Mouse (Mus musculus) thymus, postnatal 10 days (tissue): Measurements from ENCODE around the gene Tbx1.

Experiments
- DNase-seq, 2 experiments: peaks; one replicate each; pipeline ENCODE4 v3.0.0; 2021; ENCODE audit warnings: low spot score in 2 of 2

Gene Tbx1

GRCm38 (mm10) chr16:18589804-18590790 lies at the start of gene Tbx1:
Gene Tbx1 (minus strand): TSS chr16:18590671.
- DNase-seq: peak; percentile 20 to 69

DNA sequence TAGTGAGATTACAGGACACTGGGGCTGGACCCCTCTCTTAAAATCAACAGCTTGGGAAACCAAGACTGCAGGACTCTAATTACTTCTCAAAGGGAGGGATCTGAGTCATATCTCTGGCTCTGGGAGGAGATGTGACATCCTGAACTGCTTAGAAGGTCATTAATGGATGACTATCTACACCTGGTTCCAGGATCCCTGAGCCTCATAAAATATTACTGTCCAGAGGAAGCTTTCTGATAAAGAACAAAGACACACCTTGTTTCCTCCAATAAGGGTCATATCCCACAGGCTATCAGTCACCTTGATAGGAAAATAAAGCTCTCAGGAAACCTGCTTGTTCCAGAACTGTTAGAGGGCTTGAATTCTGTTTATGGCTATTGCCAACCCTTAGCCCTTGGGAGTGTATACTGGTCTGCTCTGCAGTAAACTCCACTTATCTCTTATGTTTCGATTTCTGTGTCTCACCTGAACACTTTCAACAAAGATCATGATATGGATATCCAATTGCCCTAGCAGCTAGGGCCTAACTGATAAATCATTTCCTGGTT lies 49.0 kb upstream of the Tbx1 start:
- no peak for DNase-seq

DNA sequence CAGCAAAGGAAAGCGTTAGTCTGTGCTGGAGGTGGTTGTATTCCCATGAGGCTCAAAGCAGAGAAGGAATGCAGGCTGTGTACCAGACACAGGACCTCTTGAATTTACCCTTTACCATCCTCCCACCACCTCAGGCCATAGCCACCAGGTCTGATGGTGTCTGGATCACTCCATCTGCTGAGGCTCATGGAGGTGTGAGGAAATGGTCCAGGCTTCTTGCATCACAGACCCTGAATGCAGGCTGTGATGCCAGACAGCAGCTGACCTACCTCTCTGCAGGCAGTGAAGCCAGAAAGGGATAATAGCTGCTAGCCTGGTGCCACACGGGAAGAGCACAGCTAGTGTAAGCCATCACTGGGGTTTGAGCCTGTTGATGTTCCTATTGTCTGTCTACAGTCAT lies 47.9 kb upstream of the Tbx1 start:
- no peak for DNase-seq

GRCm38 (mm10) chr16:18636804-18637203 lies 46.3 kb upstream of the Tbx1 start:
- DNase-seq: no peak

- no peak for DNase-seq
Observed at GRCm38 (mm10) chr16:18636401-18636800, 45.9 kb upstream of the Tbx1 start.

DNA sequence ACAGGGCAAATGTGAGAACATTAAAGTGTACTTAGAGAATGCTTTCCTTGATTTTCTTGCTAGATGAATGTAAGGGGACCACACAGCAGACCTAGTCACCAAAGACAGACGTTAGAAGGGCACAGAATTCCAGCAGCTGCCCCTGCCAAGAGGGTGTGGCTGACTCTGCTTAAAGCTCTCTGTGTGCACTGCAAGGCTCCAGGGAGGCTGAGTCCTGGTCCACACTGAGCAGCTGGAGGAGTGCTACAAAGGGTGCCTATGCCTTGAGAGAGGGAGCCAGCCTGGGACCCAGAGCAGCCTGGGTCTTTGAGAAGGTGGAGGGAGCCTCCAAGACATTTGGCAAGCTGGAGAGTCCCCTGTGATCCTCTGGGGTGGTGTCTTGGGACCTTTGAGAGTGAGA lies 42.9 kb upstream of the Tbx1 start:
- DNase-seq: no peak

DNA sequence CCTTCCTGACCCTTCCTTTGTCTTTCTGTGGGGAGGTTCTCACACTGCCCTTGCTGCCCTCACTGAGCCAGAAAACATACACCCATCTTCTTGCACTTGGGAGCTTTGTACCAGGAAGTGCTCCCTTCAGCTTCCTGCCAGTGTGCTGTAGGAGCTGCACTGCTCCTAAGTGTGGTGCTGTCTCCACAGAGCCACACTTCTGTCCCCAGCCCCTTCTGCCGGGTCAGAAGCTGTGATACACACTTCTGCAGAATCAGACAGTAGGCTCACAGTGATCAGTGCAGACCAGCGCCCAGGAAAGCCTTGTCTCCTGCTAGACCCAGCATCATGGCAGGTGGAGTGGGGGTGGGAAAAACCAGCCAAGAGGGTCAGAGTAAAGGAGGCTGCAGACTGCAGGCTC lies 42.3 kb upstream of the Tbx1 start:
- DNase-seq: no peak

GRCm38 (mm10) chr16:18632059-18632458 lies 41.6 kb upstream of the Tbx1 start:
- no peak for DNase-seq

DNA sequence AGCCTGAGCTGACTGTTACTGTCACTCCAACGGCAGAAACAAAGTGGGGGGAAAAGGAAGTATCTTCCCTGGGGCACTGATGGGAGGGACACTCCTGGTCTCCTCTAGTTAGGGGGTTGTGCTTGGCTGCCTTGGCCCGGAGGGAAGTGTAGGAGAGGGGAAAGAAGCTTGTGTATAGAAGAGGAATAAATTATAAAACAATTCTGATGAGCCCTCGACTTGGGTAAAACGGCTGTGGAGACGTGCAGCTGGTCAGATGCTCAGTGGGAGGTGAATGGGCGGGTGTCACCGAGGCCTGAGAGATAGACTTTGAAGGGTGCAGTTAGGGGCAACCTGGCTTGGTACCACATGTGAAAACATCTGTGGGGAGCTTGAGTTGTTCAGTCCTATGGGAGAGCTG lies 40.7 kb upstream of the Tbx1 start:
- DNase-seq: no peak

DNA sequence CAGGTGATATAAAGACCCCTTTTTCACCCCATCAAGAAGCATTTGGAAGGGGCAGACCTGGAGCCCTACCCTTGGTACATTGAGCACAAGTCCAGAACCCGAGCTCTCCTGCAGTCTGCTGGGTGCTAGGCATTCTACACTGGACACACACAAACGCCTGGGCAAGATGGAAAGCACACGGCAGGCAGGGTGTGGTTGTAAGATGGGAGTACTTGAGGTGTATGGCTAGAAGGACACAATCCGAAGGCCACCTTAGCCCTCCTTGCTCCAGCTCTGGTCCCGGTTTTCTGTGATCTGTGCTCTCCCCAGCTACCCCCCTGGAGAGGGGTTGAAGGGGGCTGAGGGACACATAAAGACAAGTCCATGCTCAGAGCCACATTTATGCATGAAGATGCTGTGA lies 39.8 kb upstream of the Tbx1 start:
- no peak for DNase-seq

DNA sequence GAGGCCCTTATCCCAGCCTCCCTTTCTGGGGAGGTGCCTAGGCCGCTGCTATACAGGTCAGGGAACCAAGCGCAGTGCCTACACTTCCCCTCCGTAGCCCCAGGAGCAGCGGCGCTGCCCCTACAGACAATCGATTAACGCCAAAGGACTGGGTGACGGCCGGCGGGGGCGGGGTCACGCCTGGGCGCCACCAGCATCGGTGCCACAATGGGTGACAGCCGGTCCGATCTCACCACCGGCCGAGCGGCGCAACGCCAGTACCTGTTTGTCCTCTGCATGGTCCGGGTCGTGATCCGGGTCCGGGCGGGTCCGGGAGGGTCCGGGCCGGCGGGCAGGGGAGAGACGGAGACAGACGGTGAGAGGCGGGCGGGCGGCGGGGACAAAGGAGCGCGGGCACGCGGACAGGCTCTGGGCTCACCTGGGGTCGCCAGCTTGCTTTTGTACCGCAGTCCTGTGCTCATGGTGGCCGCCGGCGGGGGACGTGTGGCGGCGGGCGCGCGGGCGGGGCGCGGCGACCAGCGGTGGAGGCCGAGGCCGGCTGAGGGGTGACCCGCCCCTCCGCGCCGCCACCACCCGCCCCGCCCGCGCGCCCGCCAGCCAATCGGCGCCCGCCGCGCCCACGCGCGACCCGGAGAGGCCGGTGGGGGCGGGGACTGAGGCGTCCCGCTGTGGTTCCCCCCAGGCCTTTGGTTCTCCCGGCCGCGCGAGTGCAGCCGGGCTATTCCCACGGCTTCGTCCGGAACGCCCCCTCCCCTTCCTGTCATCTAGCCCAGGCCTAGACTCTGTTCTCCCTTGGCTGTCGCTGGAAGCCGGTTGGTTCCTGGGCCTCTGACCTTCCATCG lies 39.1 kb upstream of the Tbx1 start, which contains the start of gene Sept5:
Gene Sept5 (minus strand): TSS at position 565 of the 842 bp plus-strand sequence.
- DNase-seq: no peak

- no peak for DNase-seq
Observed at GRCm38 (mm10) chr16:18628948-18629340, 38.5 kb upstream of the Tbx1 start.

GRCm38 (mm10) chr16:18628206-18628947 lies 37.9 kb upstream of the Tbx1 start:
- no peak for DNase-seq

DNA sequence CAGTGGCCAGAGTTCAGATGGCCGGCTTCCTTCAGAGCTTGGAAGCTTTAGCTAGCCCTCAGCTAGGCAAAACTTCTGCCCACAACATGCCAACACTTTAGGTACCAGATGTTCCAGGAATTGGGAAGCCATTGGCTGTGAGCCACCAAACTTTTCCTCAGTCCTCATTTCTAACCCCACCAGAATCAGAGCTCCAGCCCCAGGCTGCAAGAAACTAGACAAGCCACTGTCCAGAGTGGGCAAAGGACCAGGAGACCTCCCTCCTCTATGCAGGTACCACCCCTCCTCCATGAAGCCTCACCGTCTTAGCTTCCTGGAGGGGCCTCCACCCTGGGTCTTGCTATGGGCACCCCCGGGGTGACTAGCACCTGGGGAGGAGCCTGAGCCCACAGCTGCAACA lies 36.7 kb upstream of the Tbx1 start:
- DNase-seq: no peak

DNA sequence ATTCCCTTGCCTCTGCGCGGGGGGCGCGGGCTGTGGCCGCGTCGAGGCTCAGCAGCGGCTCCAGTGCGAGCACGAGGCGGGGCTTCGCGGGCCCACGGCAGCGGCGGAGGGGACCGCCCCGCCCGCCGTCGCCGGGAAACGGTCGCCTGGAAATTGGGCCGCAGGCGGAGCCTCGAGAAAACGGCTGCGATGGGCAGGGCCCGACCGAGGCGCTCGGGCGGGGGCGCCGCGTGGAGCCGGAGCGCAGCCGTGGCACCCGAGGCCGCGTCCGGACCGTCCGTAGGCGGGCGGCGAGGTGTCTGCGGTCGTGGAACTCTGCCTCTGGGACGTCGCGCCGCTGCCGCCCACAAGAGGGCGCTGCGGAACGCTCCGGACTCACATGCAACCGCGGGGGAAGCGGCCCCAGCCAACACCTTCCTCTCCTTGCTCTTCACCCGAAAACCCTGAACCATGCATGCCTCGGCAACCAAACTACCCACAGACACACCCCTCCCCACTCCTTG lies 36.0 kb upstream of the Tbx1 start, which contains the start of gene Gm49601:
Gene Gm49601 (minus strand): TSS at position 52 of the 503 bp plus-strand sequence.
- peak; percentile 61 to 82 for DNase-seq

GRCm38 (mm10) chr16:18625791-18626311 lies 35.4 kb upstream of the Tbx1 start:
- DNase-seq: no peak

- DNase-seq: no peak
Observed at GRCm38 (mm10) chr16:18625097-18625496, 34.6 kb upstream of the Tbx1 start.

- no peak for DNase-seq
Observed at GRCm38 (mm10) chr16:18624641-18625040, 34.2 kb upstream of the Tbx1 start.

DNA sequence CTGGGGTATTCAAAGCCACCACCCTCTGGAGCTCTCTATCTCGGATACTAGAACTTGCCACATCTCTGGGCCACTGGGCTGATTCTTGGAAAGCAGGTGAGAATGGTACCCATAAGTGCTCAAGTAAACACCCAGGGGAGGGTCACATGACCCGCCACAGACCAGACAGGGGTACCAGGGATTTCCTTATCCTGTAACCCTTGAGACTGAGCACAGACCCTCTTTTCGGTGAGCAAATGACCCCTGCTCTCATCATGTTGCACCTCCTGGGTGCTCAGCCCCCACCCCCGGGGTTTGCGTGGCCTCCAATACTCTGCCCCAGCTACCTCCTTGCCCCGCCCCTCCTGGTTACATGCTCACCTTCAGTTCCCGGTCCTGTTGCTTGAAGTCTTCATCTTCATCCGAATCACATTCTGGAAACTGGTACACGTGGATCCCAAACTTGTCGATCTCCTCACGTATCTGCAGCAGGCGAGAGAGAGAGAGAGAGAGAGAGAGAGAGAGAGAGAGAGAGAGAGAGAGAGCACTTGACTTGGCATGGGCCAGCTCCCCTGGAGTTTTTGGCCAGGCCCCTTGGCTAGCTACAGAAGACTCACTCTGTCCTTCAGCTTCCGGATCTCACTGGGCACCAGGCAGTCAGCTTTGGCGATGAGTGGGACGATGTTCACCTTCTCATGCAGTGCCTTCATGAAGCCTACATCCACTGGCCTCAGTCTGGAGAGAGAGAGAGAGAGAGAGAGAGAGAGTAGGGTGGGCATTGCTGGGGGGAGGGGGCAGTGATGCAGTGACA lies 33.5 kb upstream of the Tbx1 start:
- DNase-seq: no peak
